Mouse (Mus musculus) embryonic fibroblast, embryonic 13.5 days (primary cell): ENCODE data around the gene Nos1. TPM values are rescaled to one million over a fixed set of nuclear protein-coding genes. Genes with fewer than 3 reads are reported as not detected.

Source experiments
- H3K27ac ChIP-seq: 2 replicates; pipeline ENCODE4 v1.5.1; 2012; ENCODE audit warnings: low read length, control low read depth, inconsistent platforms; ENCODE audit not compliant: insufficient read depth
- H3K4me1 ChIP-seq: 2 replicates; pipeline ENCODE4 v1.6.1; 2011; ENCODE audit warnings: low read length; ENCODE audit not compliant: control insufficient read depth, insufficient read depth
- H3K4me3 ChIP-seq: 2 replicates; pipeline ENCODE4 v1.5.1; 2011; ENCODE audit warnings: mild to moderate bottlenecking, control low read depth, low read length; ENCODE audit not compliant: insufficient read depth
- CTCF ChIP-seq: IDR thresholded peaks from 2 replicates; pipeline ENCODE4 v1.5.1; 2011; ENCODE audit warnings: mild to moderate bottlenecking, control low read depth, low read length, moderate library complexity, borderline replicate concordance; ENCODE audit not compliant: insufficient read depth
- POLR2A ChIP-seq: IDR thresholded peaks from 2 replicates; pipeline ENCODE4 v1.6.1; 2011; ENCODE audit warnings: low read depth, mild to moderate bottlenecking, control low read depth, low read length, moderate library complexity
- polyA plus RNA-seq: library from polyadenylated mRNA; stranded (reverse); fragments of >200 nt; gene quantifications from 2 replicates; pipeline ENCODE4 v1.2.4, GENCODE M21; 2011; ENCODE audit warnings: low read depth; ENCODE audit not compliant: missing spikeins, insufficient read length

The Nos1 gene
- polyA plus RNA-seq, 1 experiment, result 0.14 TPM

GRCm38 (mm10) chr5:117921786-117922528 lies 141.1 kb downstream of the Nos1 start:
- TF ChIP-seq POLR2A, result no peak
- TF ChIP-seq CTCF, result no peak
- Histone ChIP-seq H3K27ac (no peak overlapping the region), H3K4me3 (no peak overlapping the region)

GRCm38 (mm10) chr5:117923688-117924087 lies 142.9 kb downstream of the Nos1 start:
- Histone ChIP-seq H3K27ac (no peak overlapping the region), H3K4me1 (no peaks in the 10 kb centered on the region), H3K4me3 (no peak overlapping the region)
- no peak for TF ChIP-seq CTCF
- TF ChIP-seq POLR2A, result no peak

More at GRCm38 (mm10) chr5:117921786-117922528, 141.1 kb downstream of the Nos1 start:
- H3K4me1 ChIP-seq, result no peaks in the 10 kb centered on the region

- Histone ChIP-seq H3K27ac (no peak overlapping the region), H3K4me3 (no peak overlapping the region), H3K4me1 (no peaks in the 10 kb centered on the region)
- TF ChIP-seq POLR2A, result no peak
- TF ChIP-seq CTCF, result no peak
These were observed 147.7 kb downstream of the Nos1 start for GRCm38 (mm10) chr5:117928553-117928952.

- Histone ChIP-seq H3K4me1 (no peaks in the 10 kb centered on the region), H3K27ac (no peak overlapping the region), H3K4me3 (no peak overlapping the region)
- TF ChIP-seq POLR2A (no peak), CTCF (no peak)
These were observed 151.4 kb downstream of the Nos1 start for GRCm38 (mm10) chr5:117932222-117932621.

- no peak overlapping the region for H3K4me3 ChIP-seq
These were observed 152.0 kb downstream of the Nos1 start for GRCm38 (mm10) chr5:117932862-117933261.

GRCm38 (mm10) chr5:117936346-117936745 lies 155.5 kb downstream of the Nos1 start:
- Histone ChIP-seq H3K4me1 (no peaks in the 10 kb centered on the region), H3K4me3 (no peak overlapping the region), H3K27ac (no peak overlapping the region)
- no peak for TF ChIP-seq CTCF
- TF ChIP-seq POLR2A, result no peak

More at GRCm38 (mm10) chr5:117932862-117933261, 152.0 kb downstream of the Nos1 start:
- Histone ChIP-seq H3K4me1 (no peaks in the 10 kb centered on the region), H3K27ac (no peak overlapping the region)
- peak; percentile 52 for TF ChIP-seq CTCF
- TF ChIP-seq POLR2A, result no peak

GRCm38 (mm10) chr5:117937186-117937585 lies 156.4 kb downstream of the Nos1 start:
- TF ChIP-seq POLR2A (no peak), CTCF (no peak)
- Histone ChIP-seq H3K27ac (no peak overlapping the region), H3K4me3 (no peak overlapping the region), H3K4me1 (no peaks in the 10 kb centered on the region)

GRCm38 (mm10) chr5:117938182-117938581 lies 157.3 kb downstream of the Nos1 start:
- Histone ChIP-seq H3K4me3 (no peak overlapping the region), H3K27ac (no peak overlapping the region), H3K4me1 (no peaks in the 10 kb centered on the region)
- peak; percentile 60; the same call in 1 of the 2 replicates for TF ChIP-seq CTCF
- TF ChIP-seq POLR2A, result no peak

- H3K4me1 ChIP-seq, result no peaks in the 10 kb centered on the region
- no peak for TF ChIP-seq POLR2A
- no peak for TF ChIP-seq CTCF
- no peak overlapping the region for H3K4me3 ChIP-seq
- no peak overlapping the region for H3K27ac ChIP-seq
These were observed 158.6 kb downstream of the Nos1 start for GRCm38 (mm10) chr5:117939402-117939801.

- TF ChIP-seq POLR2A, result no peak
- no peak for TF ChIP-seq CTCF
These were observed 160.7 kb downstream of the Nos1 start for GRCm38 (mm10) chr5:117941552-117941951.

GRCm38 (mm10) chr5:117946605-117947004 lies 165.8 kb downstream of the Nos1 start:
- Histone ChIP-seq H3K4me1 (no peaks in the 10 kb centered on the region), H3K4me3 (no peak overlapping the region), H3K27ac (no peak overlapping the region)
- TF ChIP-seq POLR2A (no peak), CTCF (peak; percentile 36; the same call in 1 of the 2 replicates)

More at GRCm38 (mm10) chr5:117941552-117941951, 160.7 kb downstream of the Nos1 start:
- no peak overlapping the region for H3K27ac ChIP-seq
- no peaks in the 10 kb centered on the region for H3K4me1 ChIP-seq
- H3K4me3 ChIP-seq, result no peak overlapping the region
